Mouse (Mus musculus) cerebellum, adult 2 months (tissue): ENCODE measurements around the gene Nucb1.

Source experiments
- CTCF ChIP-seq: fragments of 200-500 bp; IDR thresholded peaks from 2 replicates; pipeline ENCODE4 v1.5.1; 2011; ENCODE audit warnings: low read depth, mild to moderate bottlenecking, control low read depth, low read length, moderate library complexity, borderline replicate concordance; ENCODE audit not compliant: insufficient read depth
- POLR2A ChIP-seq: fragments of 200-500 bp; IDR thresholded peaks from 2 replicates; pipeline ENCODE4 v1.6.1; 2011; ENCODE audit warnings: low read length, control low read depth, borderline replicate concordance; ENCODE audit not compliant: insufficient read depth

DNA sequence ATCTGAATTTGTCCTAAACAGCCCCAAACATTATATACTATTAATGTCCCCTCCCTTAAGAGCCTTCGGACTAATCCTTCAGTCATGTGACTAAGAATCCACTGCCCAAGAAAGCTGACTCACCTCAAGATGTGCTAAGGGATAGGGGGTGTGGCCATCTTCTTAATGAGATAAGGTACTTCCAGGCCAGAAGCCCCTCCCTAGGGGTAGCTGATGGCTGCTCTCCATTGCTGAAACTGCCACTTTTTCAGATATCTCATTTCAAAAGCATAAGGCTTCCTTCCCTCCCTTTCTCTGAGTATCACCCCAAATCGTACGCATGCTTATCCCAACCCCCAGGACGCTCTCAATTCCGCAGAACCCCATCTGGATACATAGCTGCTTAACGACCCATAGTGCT, 1.6 kb downstream of the Nucb1 start:
- TF ChIP-seq CTCF (no peak), POLR2A (no peak)
